Mouse (Mus musculus) right cerebral cortex, adult 2 months (tissue): ENCODE data around the gene Sec13.

ENCODE experiments used
- DNase-seq, 2 experiments: peaks; one replicate each; pipeline ENCODE4 v3.0.0; 2021 to 2022; ENCODE audit warnings: low spot score in 2 of 2

Gene Sec13

DNA sequence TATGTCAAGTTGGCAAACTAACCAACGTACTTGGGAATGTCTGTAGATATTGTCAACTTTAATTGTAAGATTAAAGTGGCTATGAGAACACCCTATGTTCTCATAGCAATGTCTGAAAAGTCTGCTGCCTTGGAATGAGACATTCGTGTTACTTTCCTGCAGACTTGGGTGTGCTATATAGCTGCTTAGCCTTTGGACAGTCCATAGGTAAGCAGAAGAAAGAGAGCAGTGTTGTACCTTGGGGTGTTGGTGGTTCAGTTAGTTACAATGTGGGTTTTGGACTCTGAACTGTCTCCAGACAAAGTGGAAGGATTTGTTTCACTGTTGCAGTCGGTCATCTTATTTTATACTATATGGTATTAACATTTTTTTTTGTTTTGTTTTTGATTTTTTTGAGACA lies 27.8 kb downstream of the Sec13 start:
- DNase-seq: no peak

DNA sequence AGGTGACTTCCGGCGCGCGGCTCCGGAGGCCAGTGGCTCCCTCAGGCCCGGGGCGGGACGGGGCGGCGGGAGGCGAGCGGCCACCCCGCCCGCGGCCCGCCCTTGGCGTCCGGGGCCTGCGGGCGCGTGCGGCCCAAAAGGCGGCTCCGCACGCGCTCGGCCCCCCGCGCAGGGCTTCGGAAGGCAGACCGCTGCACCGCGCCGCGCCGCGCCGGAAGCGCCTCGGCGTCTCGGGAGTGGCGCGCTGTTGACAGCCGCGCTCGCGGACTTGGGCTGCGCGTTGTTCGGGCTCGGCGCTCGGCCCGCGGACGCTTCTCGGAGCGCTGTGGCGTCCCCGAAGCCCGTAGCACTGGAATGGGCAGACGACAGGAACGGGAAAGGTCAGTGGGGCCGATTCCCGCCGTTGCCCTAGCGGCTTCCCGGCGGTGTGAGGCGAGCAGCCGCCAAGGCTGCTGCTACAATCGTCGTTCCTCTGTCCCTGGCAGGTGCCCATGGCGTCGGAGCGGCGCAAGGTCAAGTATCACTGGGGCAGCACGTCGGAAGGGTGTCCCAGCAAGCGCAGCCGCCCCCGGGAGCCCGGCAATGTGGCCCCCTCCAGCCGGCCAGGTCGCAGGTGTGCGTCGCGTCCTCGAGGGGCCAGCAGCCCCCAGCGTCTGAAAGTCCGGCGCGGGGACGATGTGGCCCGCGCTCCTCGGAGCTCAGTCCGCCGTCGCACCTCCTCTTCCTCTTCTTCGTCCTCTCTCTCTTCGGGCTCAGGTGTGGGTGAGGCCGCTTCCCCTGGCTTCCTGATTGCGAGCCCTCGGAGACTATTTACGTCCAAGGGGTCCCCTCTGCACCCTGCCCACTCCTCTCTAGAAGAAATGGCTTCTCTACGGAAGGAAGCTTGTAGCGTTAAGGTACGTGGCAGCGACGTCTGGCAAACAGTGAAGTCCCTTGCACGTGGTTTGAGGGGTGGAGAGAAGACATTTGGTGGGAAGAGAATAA lies 43.0 kb downstream of the Sec13 start:
- no peak for DNase-seq

DNA sequence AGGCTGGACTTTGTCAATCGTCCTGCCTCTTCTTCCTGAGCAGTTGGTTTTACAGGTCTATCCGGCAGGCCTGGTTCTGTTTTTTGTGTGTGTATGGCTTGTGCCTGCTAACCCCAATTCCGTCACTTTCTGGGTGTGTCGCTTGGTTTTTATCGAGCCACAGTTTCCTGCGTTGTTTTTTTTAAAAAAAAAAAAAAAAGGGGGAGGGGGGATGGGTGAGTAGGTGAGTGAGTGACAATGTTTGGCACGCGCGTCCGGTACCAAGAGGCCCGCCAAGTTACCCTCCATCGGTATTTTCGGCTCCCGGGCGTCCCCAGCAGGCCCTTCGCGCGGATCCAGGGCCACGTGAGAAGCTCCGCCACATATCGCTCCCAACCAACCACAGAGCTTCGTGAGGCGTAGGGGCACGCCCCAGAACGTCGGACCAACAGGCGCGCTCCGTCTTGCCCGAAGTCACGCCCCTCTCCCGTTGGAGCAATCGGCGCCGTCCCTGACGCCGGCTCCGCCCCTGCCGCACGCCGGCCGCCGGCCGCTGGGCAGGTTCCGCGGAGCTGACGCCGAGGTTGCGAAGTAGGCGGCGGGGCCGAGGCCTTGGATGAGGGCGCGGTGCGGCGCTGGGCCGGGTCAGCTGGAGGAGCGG lies 43.8 kb downstream of the Sec13 start, which contains the start of gene Tatdn2:
Gene Tatdn2, plus strand, starts transcription at position 469 of the 640 bp plus-strand sequence.
- DNase-seq: peak; percentile 95 to 96

DNA sequence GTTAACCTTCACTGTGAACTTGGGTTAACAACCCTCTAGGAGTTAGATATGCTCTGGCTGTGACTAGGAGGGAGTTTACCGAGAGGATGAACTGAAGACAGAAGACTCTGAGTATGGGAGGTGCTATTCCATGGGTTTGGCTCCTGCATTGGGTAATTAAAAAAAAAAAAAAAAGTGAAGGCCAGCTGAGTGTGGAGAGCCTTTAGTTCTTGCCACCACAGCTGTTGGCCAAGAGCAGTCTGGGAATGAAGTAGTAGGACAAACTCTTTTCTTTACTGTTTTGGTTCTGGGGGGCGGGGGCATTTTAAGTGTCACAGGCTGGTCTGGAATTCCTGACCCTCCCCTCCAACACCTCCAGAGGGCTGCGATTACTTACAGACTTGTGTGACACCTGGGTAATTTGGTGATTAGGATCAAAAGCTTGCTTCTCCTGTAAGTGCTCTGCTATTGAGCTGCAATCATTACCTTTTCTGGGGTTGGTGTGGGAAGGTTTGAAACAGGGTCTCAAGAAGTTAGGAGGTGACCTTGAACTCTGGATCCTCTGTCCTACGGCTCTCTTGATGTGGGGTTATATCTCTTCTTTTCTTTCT lies 44.7 kb downstream of the Sec13 start:
- DNase-seq: no peak

DNA sequence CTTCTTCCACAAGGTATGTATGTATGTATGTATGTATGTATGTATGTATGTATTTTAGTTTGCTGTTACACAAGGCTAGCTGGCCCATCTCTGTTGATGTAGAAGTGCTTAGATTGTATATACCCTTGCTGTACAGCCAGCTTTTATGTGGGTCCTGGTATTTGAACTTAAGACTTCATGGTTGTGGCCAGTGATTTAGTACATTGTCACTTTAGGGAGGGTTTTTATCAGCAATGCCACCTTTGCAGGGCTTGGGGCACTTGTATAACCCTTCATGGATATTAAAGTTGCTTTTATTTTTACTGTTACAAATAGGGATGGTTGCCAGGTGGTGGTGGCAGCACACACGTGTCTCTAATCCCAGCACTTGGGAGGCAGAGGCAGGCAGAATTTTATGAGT lies 45.3 kb downstream of the Sec13 start:
- DNase-seq: no peak

DNA sequence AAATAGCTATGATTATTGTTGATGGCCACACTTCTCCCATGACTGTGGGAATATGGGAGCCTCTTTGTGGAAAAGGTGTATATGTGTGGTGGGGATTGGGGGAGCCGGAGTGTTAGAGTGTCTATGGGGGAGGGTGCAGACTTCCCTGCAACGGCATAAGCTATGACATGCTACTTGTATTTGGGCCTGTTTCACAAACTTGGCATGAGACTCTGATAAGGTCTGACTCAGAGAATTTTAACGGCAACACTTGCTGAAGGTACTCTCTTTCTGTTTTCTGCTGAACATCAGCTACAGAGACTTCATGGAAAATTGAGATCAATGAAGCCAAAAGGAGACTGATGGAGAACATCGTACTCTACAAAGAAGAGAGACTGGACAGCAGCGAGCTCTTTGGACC lies 47.2 kb downstream of the Sec13 start:
- DNase-seq: no peak

DNA sequence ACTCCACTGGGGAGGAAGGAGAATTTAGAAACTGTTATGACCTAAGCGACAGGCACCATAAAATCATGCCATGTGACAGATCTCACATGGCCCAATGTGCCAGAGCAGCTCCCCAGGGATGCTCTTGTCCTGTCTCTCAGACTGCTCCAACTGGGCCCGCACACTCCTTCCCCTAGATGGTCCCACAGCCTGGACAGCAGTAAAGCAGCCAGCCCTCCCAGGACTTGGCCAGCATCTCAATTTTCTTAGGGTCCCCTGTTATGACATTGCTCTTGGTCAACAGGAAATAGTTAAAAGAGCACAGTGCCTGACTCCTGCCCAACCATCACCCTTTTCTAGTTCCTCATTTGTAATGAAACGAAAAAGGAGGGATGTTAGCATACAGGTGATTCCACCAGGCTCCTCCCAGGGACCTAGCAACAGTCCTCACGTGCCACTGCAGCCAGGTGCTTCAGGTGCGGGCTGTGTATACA lies 47.8 kb downstream of the Sec13 start:
- no peak for DNase-seq

DNA sequence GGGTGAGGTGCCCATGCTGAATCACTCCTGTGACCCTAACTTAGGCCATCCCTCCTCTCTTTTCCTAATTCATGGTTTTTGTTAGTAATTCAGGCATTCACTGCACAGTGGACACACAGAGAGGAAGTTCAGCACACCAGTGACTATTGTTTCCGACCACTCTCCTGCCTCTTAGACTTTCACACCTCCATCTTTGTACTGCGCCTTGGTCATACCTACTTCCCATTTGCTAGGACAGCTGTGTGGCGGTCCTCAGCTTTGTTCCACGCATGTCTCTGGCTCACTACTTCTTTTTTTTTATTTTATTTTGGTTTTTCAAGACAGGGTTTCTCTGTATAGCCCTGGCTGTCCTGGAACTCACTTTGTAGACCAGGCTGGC lies 49.5 kb downstream of the Sec13 start:
- no peak for DNase-seq

DNA sequence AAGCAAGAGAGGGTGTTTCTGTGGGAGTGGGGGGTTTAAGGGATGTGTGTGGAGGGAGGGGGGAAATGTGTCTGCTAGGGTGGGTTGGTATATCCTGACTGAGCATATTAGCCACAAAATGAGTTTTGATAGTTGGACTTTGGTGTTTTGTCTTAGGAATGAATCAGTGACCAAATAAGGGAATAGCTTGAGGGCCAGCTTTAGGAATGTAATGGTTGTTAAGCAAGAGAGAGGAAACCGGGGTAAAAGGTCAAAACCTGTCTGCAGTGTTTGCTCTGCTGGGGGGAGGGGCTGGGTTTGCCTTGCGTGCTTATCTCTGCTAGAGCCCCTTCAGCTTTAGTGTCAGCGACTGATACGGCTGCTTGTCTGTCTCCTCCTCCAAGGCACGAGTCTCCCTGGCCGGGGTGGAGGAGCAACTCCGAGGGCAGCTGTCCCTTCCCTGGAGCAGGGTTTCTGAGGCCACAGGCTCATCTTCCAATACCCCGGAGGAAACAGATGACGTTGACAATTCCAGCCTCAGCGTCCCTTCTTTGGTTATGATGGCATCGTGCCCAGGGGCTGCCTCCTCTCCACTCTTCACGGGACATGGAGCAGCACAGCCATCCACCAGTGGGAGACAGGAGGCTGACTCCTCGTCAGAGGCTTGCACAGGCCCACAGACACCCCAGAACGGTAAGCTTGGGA lies 50.0 kb downstream of the Sec13 start:
- no peak for DNase-seq

DNA sequence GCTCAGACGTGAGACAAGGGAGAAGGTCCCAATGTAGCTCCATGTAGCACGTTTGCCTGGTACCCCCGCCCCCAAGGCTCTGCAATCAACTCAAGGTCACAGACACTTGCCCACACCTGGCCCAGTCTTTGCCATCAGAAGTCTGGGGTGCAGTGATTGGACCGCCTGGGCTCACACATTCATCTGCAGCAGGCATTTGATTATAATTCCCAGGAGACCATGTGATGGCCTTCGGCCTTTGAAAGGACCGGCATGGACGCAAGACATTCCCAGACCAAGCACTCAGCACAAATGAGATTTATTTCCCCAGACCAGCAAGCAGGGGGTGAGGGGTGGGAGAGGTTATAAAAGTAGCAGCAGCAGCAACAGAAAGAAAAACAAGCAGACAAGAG lies 50.5 kb downstream of the Sec13 start:
- DNase-seq: no peak

DNA sequence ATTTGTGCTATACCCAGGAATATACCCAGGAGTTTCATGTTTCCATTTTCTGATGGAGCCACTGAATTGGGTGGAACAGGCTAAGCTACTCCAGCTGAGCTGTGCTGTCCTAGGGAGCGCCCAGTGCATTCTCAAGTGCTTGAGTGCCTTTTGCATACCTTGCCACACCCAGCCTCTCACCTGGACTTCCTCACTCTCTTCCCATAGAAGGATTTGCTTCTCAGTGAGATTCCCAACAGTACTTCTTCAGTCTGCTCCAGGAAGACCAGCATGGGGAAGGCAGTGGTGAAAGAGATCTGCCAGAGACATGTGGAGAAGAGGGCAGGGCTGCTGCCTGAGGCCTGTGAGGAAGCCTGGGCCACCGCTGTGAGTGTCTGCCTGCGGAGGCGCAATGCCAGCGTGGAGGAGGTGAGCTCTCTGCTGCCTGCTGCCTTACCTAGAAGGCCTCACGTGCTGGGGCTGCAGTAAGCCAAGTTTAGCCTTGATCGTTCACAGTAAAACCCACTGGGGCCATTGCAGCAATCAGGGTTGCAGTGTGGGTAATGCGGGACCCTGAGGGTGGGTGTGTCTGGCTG lies 53.9 kb downstream of the Sec13 start:
- no peak for DNase-seq

DNA sequence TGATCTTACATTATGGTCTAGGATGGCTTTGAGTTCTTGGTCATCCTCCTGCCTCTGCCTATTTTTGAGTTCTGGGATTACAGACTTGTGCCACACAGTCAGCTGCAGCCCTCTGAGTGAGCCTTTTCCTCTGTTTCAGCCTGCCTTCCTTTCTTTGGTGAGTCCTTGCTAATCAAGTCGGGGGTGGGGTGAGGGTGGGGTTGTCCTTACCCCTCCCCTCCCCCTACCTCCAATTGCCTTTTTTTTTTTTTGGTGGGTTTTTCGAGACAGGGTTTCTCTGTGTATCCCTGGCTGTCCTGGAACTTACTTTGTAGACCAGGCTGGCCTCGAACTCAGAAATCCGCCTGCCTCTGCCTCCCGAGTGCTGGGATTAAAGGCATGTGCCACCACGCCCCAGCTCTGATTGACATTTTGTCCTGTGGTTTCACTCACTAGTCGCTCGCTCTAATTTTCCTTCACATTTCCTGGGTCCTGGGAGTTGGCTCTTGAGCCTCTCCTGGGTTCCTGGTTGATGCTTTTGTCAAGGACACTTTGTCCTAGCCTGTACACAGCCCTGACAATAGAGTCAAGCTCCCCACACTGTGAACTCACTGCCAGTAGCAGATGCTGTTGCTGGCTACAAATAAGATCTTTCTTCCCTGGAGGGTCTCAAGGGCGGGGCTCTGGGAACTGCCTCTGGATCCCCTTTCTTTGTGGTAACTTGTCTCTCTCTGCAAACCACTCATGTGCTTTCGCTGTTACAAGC lies 57.3 kb downstream of the Sec13 start:
- DNase-seq: no peak

DNA sequence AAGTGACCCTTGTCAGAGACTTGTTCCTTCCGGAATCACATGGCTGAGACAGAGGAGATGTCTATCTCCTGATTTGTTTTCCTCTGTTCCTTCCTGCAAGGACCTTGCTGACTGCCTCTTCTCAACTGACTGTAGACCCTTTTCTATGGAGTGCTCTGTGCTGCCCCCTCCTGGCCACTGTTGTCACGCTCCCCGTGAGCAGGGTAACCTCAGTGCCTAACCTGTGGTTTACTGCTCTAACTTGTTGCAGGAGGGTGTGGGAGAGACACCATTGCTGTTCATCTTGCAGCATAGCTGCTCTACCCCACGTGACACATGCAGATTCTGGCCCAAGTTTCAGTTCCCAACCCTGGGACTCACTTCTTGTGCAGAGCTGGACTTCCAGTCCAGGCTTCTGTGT lies 59.3 kb downstream of the Sec13 start:
- DNase-seq: peak; percentile 83 to 85

DNA sequence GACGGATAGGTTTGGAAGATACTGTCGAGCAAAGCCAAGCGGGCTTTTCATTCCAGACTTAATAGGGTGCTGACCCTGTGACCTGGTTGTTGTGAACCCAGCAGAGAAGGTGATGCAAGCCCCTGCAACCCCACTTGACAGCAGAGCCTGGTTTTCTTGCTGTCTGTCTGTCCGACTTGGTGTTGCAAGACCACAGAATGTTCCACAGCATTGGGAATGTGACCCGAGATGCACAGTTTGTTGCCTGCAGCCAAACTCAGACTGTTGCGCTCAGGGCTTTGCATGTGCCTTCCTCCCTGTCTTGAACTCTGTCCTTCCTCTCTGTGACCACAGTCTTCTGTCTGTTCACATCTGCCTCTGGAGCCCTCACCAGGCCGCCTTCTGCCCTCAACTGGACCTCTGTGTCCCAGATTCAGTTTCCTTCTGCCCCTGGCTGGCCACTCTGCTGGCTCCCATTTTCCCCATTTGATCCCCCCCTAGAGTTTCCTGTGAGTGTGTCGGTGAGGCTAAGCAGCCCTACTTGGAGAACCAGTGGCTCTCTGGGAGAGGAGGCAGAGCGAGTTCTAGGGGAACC lies 60.5 kb downstream of the Sec13 start:
- no peak for DNase-seq

DNA sequence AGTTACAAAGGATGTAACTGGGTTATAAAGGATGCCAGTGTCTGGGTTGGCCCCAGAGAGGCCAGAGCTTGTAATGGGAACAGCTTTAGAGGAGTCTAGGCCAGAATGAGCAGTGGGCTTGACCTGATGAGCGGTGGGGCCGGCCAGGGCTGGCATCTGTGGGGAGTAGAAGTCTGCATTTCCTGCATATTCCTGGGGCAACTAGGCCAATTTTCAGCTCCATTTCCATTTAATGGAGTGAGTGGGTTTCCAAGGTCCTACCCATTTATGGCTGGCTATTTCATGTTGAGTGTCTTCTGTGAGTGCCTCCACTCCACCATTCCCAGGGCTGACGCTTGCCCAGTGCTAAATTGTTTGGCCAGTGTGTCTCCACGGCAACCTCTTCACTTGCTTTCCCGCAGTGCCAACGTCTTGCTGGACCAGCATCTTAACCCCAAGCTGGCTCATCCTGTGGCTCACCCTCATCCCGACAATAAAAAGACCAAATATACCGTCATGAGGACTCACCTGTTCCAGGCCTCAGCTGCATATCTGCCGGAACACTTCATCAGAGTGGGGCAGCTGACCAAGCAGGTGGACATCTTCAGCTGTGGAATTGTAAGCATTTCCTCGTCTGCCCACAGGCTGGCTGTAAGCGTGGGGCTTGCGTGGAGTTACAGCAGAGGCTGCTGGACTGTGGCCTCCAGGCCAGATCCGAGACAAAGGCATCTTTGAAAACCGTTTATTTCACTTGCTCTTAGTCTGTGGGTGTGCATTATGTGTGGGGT lies 62.1 kb downstream of the Sec13 start:
- no peak for DNase-seq
